Mouse (Mus musculus): ENCODE results near the gene Ube2d2b.

DNA sequence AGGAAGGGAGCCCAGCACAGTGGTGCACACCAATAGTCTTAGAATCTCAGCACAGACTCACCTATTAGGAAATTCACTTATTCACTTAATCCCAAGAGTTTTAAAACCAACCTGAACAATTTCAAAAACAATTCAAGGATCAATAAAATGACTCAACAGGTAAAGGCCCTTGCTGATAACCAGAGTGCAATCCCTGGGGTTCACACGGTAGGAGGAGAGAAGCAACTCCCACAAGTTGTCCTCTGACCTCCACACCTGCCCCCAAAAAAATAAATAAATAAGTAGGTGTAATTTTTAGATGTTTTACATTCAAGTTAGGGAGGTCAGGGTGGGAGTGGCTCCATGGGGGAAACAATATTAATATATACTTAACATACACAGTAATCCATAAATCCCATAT lies 7.4 kb upstream of the Ube2d2b start:
- TF ChIP-seq CTCF (IDR thresholded peaks at IDR 0.05; ENCODE audit: low read depth) (no peak), EP300 (optimal IDR thresholded peaks at IDR 0.05) (no peak)

Measured in stomach, postnatal 0 days (tissue).